Mouse (Mus musculus) lung, embryonic 16.5 days (tissue): ENCODE results near the gene Rad51b. TPM values are rescaled to one million over a fixed set of nuclear protein-coding genes. Genes with fewer than 3 reads are reported as not detected.
A peak's percentile ranks its signal among the peaks of the same experiment; 100 is the strongest.

ENCODE experiments used
- ATAC-seq: fragments of 200-750 bp; cut with Nextera tagmentation; 2 replicates; pipeline ENCODE4 v1.8.0; 2017; ENCODE audit warnings: low read depth, mild to moderate bottlenecking, moderate library complexity
- H3K27ac ChIP-seq: fragments of 300-500 bp; sonication (generic); 2 replicates; pipeline ENCODE4 v1.5.1; 2014; ENCODE audit warnings: mild to moderate bottlenecking, control low read depth, low read length
- H3K27me3 ChIP-seq: fragments of 300-500 bp; sonication (generic); 2 replicates; pipeline ENCODE4 v1.6.1; 2014; ENCODE audit warnings: low read depth, low read length, mixed read lengths; ENCODE audit not compliant: control insufficient read depth, insufficient read depth
- H3K36me3 ChIP-seq: fragments of 300-500 bp; sonication (generic); 2 replicates; pipeline ENCODE4 v1.6.1; 2014; ENCODE audit warnings: low read length; ENCODE audit not compliant: control insufficient read depth, insufficient read depth
- H3K4me1 ChIP-seq: fragments of 300-500 bp; sonication (generic); replicated peaks from 2 replicates; pipeline ENCODE4 v1.6.1; 2014; ENCODE audit warnings: low read length, mixed read lengths; ENCODE audit not compliant: control insufficient read depth, insufficient read depth
- H3K4me2 ChIP-seq: fragments of 300-500 bp; sonication (generic); 2 replicates; pipeline ENCODE4 v1.6.1; 2014; ENCODE audit warnings: low read depth, low read length, control low read depth
- H3K4me3 ChIP-seq: fragments of 300-500 bp; sonication (generic); 2 replicates; pipeline ENCODE4 v1.5.1; 2014; ENCODE audit warnings: mild to moderate bottlenecking, low read length, control low read depth
- H3K9ac ChIP-seq: fragments of 300-500 bp; sonication (generic); 2 replicates; pipeline ENCODE4 v1.6.1; 2014; ENCODE audit warnings: low read length, control low read depth
- H3K9me3 ChIP-seq: fragments of 300-500 bp; sonication (generic); 2 replicates; pipeline ENCODE4 v1.6.1; 2016; ENCODE audit warnings: low read length; ENCODE audit not compliant: control insufficient read depth
- WGBS: fragments of 180-500 bp; shearing (Covaris S2); extraction: QIAGEN DNeasy Blood & Tissue Kit; methylation state at CpG from one replicate; pipeline ENCODE4 v1.1.7; 2014; 5-methylcytosine and 5-hydroxymethylcytosine counted together
- polyA plus RNA-seq: library from polyadenylated mRNA; unstranded; fragments of >200 nt; fragmentation: Nextera tagmentation; extraction: Ambion mirVana; gene quantifications from 2 replicates; pipeline ENCODE4 v1.2.1, GENCODE M21; 2015

Gene Rad51b
- polyA plus RNA-seq, 1 experiment from 2014 or later = 7.6 TPM

DNA sequence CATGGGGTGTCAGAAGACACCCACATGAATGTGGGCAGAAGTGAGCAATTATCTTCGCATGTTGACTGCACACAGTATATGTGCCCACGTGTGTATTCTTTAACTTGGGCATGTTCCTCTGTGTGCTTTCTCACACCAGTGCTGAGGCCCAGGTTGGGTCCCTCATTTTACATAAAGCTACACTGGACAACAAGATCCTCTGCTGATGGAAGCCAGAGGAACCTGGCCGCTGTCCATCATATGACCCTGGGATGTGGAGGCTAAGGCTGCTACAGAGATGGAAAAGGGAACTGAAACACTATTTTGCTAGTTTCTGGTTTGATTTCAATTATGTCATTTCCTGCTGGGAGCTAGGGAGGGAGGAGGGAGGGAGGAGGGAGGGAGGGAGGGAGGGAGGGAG, 544.2 kb downstream of the Rad51b start:
- peak overlapping the region; percentile 61 for H3K27ac ChIP-seq
- H3K9ac ChIP-seq = no peak overlapping the region
- 86% methylated on average over 3 of the region's 3 CpGs for WGBS
- H3K36me3 ChIP-seq = no peaks in the 10 kb centered on the region
- H3K27me3 ChIP-seq = no peaks in the 10 kb centered on the region
- H3K4me1 ChIP-seq = peaks cover 76% of the 10 kb centered on the region
- H3K9me3 ChIP-seq = no peaks in the 10 kb centered on the region
- no peak for ATAC-seq
- no peak overlapping the region for H3K4me3 ChIP-seq
- H3K4me2 ChIP-seq = no peak overlapping the region

DNA sequence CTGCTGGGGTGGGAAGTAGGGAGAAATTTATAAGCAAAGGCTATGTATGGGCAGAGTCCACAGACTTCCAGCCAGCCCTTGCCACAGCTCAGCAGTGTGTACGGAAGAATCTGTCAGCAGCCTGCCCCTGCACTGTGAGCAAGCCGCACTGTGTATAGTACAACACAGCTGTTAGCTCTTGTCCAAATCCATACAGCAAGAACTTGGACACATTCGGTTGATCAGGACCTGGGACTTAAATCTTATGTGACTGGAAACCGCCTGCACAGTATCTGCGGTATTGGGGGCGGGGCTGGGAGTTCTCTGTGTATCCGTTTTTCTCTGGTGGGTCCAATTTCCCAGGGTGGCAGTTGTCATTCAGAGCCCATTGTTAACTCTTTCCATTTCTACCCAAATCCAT, 545.2 kb downstream of the Rad51b start:
- ATAC-seq = peak; percentile 94
- peak overlapping the region; percentile 7; the same call in 1 of the 2 replicates for H3K9ac ChIP-seq
- no peak overlapping the region for H3K4me3 ChIP-seq
- peak overlapping the region; percentile 91 for H3K27ac ChIP-seq
- no peaks in the 10 kb centered on the region for H3K27me3 ChIP-seq
- H3K9me3 ChIP-seq = no peaks in the 10 kb centered on the region
- peak overlapping the region; percentile 12; the same call in 1 of the 2 replicates for H3K4me2 ChIP-seq
- peaks cover 81% of the 10 kb centered on the region for H3K4me1 ChIP-seq
- H3K36me3 ChIP-seq = no peaks in the 10 kb centered on the region
- WGBS = 14% methylated on average over 7 of the region's 7 CpGs

DNA sequence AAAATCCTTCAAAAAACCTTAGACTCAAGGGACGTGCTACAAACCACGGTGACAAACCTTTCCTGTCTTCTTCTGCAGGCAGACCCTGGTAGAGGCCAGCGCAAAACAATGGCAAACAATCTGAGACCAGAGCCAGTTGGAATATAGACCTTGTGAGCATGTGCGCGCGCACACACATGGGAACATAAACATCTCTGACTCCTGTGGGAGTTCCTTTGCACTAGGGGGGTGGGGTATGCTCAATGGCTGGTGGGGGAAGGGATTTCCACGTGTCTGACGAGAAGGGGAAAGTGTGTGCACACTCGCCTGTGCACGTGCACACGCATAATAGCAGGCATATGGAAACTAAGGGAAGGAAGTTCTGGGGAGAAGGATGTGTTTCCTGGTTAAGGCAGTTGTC, 545.9 kb downstream of the Rad51b start:
- H3K9me3 ChIP-seq = no peaks in the 10 kb centered on the region
- peaks cover 74% of the 10 kb centered on the region for H3K4me1 ChIP-seq
- peak overlapping the region; percentile 7; the same call in 1 of the 2 replicates for H3K9ac ChIP-seq
- peak; percentile 18; the same call in 1 of the 2 replicates for ATAC-seq
- WGBS = 34% methylated on average over 11 of the region's 11 CpGs
- H3K27me3 ChIP-seq = no peaks in the 10 kb centered on the region
- peak overlapping the region; percentile 12; the same call in 1 of the 2 replicates for H3K4me2 ChIP-seq
- H3K36me3 ChIP-seq = no peaks in the 10 kb centered on the region
- H3K27ac ChIP-seq = peak overlapping the region; percentile 91
- no peak overlapping the region for H3K4me3 ChIP-seq

DNA sequence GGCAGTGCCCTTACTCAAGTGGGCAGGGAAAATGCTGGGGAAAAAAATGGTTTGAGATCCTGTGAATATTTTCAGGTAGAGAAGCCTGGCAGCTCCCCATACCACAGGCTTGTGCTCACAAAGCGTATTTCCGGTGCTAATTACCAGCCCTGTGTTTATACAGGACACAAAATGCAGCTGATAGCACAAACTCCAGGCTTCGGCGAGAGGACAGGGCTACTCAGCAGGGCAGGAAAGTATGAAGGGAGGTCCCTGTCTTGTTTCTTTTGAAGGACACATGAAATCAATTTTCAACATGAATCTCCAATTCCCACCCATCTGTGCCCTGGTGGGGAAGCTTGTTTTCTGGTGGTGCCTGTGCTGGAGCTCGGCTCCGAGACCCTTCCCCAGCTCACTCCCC, 546.4 kb downstream of the Rad51b start:
- peaks cover 70% of the 10 kb centered on the region for H3K4me1 ChIP-seq
- H3K9ac ChIP-seq = 0 out of 2 replicates have a peak overlapping the region, but pooled peaks have one; percentile 2
- WGBS = 36% methylated on average over 6 of the region's 6 CpGs
- H3K4me2 ChIP-seq = no peak overlapping the region
- H3K27ac ChIP-seq = peak overlapping the region; percentile 91
- H3K27me3 ChIP-seq = no peaks in the 10 kb centered on the region
- H3K36me3 ChIP-seq = no peaks in the 10 kb centered on the region
- H3K9me3 ChIP-seq = no peaks in the 10 kb centered on the region
- no peak for ATAC-seq
- no peak overlapping the region for H3K4me3 ChIP-seq

DNA sequence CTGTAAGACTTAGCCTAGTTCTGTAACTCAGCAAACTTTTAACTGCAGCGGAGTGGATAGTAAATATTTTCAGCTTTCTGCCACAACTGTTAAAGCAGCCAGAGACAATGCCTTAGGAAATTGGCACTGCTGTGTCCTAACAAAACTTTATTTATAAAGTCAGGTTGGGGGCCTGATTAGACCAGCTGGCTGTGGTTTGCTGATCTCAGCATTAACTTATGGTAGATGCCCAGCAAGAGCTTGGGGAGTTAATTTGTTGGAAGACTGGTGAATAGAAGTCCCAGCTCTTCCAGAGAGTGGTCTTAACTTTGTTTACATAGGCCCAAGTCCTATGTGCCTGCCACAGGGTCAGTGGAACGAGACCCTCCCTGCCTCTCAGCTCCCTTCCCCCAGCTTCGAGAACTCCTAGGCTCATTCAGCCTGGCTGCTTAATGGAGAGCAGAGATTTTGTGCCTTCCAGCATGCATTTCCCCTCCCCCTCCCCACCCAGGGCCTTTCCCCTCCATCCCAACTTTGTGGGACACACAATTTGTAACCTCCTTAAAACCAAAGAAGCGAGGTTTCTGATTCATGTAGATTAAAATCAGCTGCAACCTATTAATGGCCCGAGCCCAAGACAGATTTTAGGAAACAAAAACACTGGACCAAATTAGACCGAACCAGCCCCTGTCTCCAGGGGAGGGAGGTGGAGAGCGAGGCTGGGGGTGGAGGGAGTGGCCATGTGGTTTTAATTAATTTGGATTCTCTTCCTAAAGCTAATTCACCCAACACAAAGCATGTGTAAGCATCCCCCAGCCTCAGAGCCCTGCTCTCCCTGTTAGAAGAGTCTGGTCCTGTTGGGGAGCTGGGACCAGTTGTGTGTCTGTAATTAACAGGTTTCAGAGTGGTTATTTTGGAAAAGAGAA, 549.4 kb downstream of the Rad51b start:
- WGBS = 52% methylated on average over 7 of the region's 7 CpGs
- no peaks in the 10 kb centered on the region for H3K27me3 ChIP-seq
- no peaks in the 10 kb centered on the region for H3K36me3 ChIP-seq
- H3K4me2 ChIP-seq = no peak overlapping the region
- no peak overlapping the region for H3K4me3 ChIP-seq
- no peak for ATAC-seq
- peak overlapping the region; percentile 65 for H3K27ac ChIP-seq
- H3K4me1 ChIP-seq = peaks cover 66% of the 10 kb centered on the region
- no peak overlapping the region for H3K9ac ChIP-seq
- no peaks in the 10 kb centered on the region for H3K9me3 ChIP-seq

DNA sequence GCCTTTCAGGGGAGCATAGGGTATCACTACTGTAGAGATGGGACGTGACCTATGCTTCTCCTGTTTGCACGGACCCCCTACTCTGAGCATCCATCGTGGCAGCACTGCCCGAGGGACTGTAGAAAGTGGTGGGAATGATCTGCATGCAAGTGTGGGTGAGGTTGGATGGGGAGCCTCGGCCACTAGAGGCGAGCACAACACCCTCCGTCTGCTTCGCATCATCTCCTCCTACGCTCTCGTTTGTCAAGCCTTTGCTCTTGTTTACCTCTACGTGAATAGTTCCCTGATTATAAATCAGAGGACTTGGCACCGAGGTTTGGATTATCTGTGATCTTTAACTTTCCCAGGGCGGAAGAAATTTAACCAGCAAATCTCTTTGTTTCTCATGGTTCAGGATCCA, 551.5 kb downstream of the Rad51b start:
- Histone ChIP-seq H3K4me2 (no peak overlapping the region), H3K9ac (no peak overlapping the region), H3K27ac (peak overlapping the region; percentile 7; the same call in 1 of the 2 replicates), H3K4me1 (peaks cover 46% of the 10 kb centered on the region), H3K27me3 (no peaks in the 10 kb centered on the region), H3K36me3 (no peaks in the 10 kb centered on the region), H3K9me3 (no peaks in the 10 kb centered on the region), H3K4me3 (no peak overlapping the region)
- 46% methylated on average over 13 of the region's 13 CpGs for WGBS
- peak; percentile 35 for ATAC-seq

DNA sequence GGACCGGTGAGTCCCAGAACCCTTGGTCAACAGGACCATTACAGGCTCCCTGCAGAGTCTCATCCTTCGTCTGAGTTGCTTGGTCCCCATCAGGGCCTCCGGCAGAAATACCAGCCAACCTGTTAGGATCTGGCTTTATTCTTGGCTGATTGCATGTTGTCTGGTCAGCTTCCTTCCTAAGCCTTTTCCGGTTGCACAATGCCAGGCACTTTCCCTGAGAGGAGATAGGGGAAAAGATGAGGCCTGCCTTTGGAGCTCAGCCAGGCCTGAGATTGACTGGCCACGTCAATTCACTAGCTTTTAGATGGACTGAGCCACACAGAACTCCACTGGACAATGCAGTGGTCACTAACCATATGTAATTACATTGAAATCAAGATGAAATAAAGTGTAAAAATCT, 552.9 kb downstream of the Rad51b start:
- Histone ChIP-seq H3K4me2 (no peak overlapping the region), H3K4me3 (no peak overlapping the region), H3K9me3 (no peaks in the 10 kb centered on the region), H3K27me3 (no peaks in the 10 kb centered on the region), H3K4me1 (peaks cover 42% of the 10 kb centered on the region), H3K36me3 (no peaks in the 10 kb centered on the region), H3K9ac (no peak overlapping the region), H3K27ac (0 out of 2 replicates have a peak overlapping the region, but pooled peaks have one; percentile 19)
- WGBS = 63% methylated on average over 5 of the region's 5 CpGs
- ATAC-seq = 0 out of 2 replicates have a peak, but pooled peaks have one; percentile 5

DNA sequence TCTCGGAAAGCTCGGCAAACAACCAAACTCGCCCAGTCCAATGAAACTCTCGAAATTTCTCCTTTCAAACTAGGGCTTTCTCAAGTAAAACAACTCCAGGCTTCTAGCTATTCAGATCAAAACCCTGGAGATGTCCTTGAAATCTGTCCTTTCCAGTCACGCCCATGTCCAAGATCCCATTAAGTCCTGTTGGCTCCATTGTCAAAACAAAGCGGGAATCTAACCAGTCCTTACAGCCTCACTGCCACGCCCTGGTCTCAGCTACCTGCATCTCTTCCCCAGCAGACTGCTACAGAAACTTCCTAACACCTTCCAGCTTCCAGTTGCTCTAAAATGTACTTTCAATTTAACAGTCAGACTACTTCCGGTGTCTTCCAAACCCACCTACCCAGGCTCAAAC, 554.8 kb downstream of the Rad51b start:
- H3K4me3 ChIP-seq = no peak overlapping the region
- no peaks in the 10 kb centered on the region for H3K27me3 ChIP-seq
- H3K9ac ChIP-seq = no peak overlapping the region
- no peaks in the 10 kb centered on the region for H3K36me3 ChIP-seq
- H3K9me3 ChIP-seq = no peaks in the 10 kb centered on the region
- ATAC-seq = no peak
- 76% methylated on average over 8 of the region's 8 CpGs for WGBS
- H3K4me2 ChIP-seq = no peak overlapping the region
- no peak overlapping the region for H3K27ac ChIP-seq
- peaks cover 50% of the 10 kb centered on the region for H3K4me1 ChIP-seq

DNA sequence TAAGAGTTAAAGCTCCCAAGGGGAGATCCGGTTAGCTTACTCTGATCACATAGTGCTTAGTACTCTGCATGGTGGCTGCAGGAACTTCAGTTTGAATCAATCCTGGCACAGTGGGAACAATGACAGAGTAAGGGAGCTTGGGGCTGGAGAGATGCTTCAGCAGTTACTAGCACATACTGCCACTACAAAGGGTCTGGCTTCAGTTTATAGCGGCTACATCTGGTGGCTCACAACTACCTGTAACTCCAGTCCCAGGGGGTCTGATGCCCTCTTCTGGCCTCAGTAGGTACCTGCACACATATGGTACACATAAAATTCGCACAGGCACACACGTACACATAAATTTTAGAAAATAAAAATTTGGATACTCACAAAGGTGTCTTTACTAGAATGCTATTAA, 555.5 kb downstream of the Rad51b start:
- Histone ChIP-seq H3K4me1 (peaks cover 56% of the 10 kb centered on the region), H3K36me3 (no peaks in the 10 kb centered on the region), H3K4me2 (no peak overlapping the region), H3K27me3 (no peaks in the 10 kb centered on the region), H3K27ac (no peak overlapping the region), H3K9me3 (no peaks in the 10 kb centered on the region), H3K4me3 (no peak overlapping the region), H3K9ac (no peak overlapping the region)
- WGBS = 92% methylated on average over 4 of the region's 4 CpGs
- no peak for ATAC-seq
